Mouse (Mus musculus) ES-E14 (cell line): ENCODE measurements around the gene Gm28635.

ENCODE experiments used
- CHD2 ChIP-seq: IDR thresholded peaks from 2 replicates; pipeline ENCODE4 v1.6.1; 2014; ENCODE audit warnings: mild to moderate bottlenecking, low read depth, low read length, inconsistent platforms
- HCFC1 ChIP-seq: IDR thresholded peaks from 2 replicates; pipeline ENCODE4 v1.6.1; 2012; ENCODE audit warnings: low read length, inconsistent platforms, borderline replicate concordance; ENCODE audit not compliant: insufficient read depth
- MAFK ChIP-seq: IDR thresholded peaks from 2 replicates; pipeline ENCODE4 v1.6.1; 2014; ENCODE audit warnings: mild to moderate bottlenecking, low read depth, low read length, inconsistent platforms; ENCODE audit not compliant: insufficient read depth
- ZC3H11A ChIP-seq: IDR thresholded peaks from 2 replicates; pipeline ENCODE4 v1.6.1; 2012; ENCODE audit warnings: low read depth, mild to moderate bottlenecking, inconsistent platforms, low read length, borderline replicate concordance
- ZNF384 ChIP-seq: IDR thresholded peaks from 2 replicates; pipeline ENCODE4 v1.6.1; 2012; ENCODE audit warnings: low read depth, low read length, inconsistent platforms

DNA sequence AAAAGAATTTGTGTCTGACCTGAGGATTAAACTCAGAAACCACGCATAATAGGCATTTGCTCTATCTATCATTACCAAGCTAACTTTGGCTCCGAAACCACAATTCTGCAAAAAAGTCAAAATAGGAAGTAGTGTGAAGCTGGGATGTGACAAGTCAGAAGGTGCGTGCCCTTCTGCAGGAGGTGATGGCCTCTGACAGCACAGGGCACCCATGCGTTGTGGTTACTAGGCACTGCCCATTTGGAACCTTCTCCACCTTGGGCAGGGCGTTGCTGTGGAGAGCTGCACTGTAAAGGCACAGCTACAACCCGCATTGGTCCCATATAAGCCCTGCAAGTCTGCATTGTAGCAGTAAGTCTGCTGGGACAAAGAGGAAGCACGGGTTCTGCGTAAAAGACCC, 85.0 kb downstream of the Gm28635 start:
- no peak for TF ChIP-seq ZNF384
- TF ChIP-seq CHD2, result no peak
- TF ChIP-seq MAFK, result no peak
- no peak for TF ChIP-seq HCFC1
- TF ChIP-seq ZC3H11A, result no peak
